8 mouse cellular contexts compared by ENCODE assay signal in the genomic region with DNA sequence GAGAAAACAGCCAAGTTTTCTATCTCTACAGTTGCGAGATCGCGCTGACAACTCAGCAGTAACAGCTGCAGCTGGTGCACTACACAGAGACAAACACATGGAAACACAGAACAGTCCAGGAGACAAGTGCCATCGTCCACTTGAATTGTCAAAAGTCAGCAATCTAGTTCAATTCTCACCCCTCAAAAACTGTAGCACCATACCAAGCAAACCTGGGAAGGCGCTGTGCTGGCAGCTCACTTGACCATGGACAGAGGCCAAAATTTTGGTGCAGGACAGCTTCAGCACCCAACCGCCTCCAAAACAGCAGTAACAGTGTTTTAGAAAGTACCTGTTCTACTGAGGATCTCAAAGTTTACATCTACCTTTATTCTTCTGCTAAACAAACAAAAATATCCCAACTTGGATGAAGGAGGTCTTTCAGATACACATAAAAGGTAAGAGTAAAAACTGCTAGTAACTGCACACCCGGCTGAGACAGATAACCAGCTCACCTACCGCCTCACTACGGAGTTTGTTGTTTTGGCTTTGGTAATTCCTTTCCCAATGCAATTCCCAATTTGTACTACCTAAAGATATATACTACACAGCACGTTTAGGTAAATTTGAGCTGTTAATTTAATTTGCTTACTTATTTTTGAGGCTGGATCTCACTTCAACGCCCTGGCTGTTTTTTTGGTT. TPM values are rescaled to one million over a fixed set of nuclear protein-coding genes. Genes with fewer than 3 reads are reported as not detected.
A peak's percentile ranks its signal among the peaks of the same experiment; 100 is the strongest.
DNase-seq lines count a peak whose midpoint lies in the region; ATAC-seq and TF ChIP-seq lines count a peak whose summit lies in the region.

No protein-coding gene starts in this region.

- no peaks in the 10 kb centered on the region for H3K27me3 ChIP-seq in hindbrain, embryonic 12.5 days
- H3K27me3 ChIP-seq in hindbrain, embryonic 10.5 days (ENCODE audit: insufficient read depth, poor library complexity, severe bottlenecking) = no peaks in the 10 kb centered on the region
- no peaks in the 10 kb centered on the region for H3K27me3 ChIP-seq in kidney, embryonic 14.5 days (ENCODE audit: control insufficient read depth, insufficient read depth, low read length)
- no peaks in the 10 kb centered on the region for H3K27me3 ChIP-seq in lung, postnatal 0 days (replicated peaks; ENCODE audit: insufficient read depth, low read length)

- H3K4me1 ChIP-seq in hindbrain, embryonic 12.5 days = peaks cover 19% of the 10 kb centered on the region
- peaks cover 15% of the 10 kb centered on the region for H3K4me1 ChIP-seq in hindbrain, embryonic 10.5 days (replicated peaks)
- H3K4me1 ChIP-seq in kidney, embryonic 14.5 days (ENCODE audit: control insufficient read depth, insufficient read depth, low read length) = peaks cover 20% of the 10 kb centered on the region
- peaks cover 10% of the 10 kb centered on the region; the same call in 1 of the 2 replicates for H3K4me1 ChIP-seq in lung, postnatal 0 days (ENCODE audit: insufficient read depth, low read depth, low read length)

- H3K9ac ChIP-seq in hindbrain, embryonic 12.5 days = no peak overlapping the region
- H3K9ac ChIP-seq in kidney, embryonic 14.5 days (ENCODE audit: low read depth, low read length) = no peak overlapping the region
- H3K9ac ChIP-seq in lung, postnatal 0 days (replicated peaks; ENCODE audit: low read depth) = no peak overlapping the region

- H3K27ac ChIP-seq in hindbrain, embryonic 12.5 days = no peak overlapping the region
- no peak overlapping the region for H3K27ac ChIP-seq in hindbrain, embryonic 10.5 days
- no peak overlapping the region for H3K27ac ChIP-seq in kidney, embryonic 14.5 days (ENCODE audit: low read depth, low read length)
- no peak overlapping the region for H3K27ac ChIP-seq in lung, postnatal 0 days (ENCODE audit: low read length)

- H3K4me2 ChIP-seq in hindbrain, embryonic 12.5 days (replicated peaks) = peak overlapping the region; percentile 54
- H3K4me2 ChIP-seq in kidney, embryonic 14.5 days (replicated peaks; ENCODE audit: low read depth, low read length) = no peak overlapping the region; the same call in 1 of the 2 replicates
- H3K4me2 ChIP-seq in lung, postnatal 0 days (replicated peaks; ENCODE audit: low read depth, low read length) = peak overlapping the region; percentile 77; the same call in 1 of the 2 replicates

- TF ChIP-seq EP300 in lung, postnatal 0 days (IDR thresholded peaks at IDR 0.05) = no peak

- no peak for ATAC-seq in hindbrain, embryonic 12.5 days (ENCODE audit: low FRiP score)
- ATAC-seq in kidney, embryonic 14.5 days (ENCODE audit: low FRiP score, low TSS enrichment) = no peak
- no peak for ATAC-seq in lung, postnatal 0 days

- no peaks in the 10 kb centered on the region for H3K9me3 ChIP-seq in hindbrain, embryonic 12.5 days (replicated peaks)
- H3K9me3 ChIP-seq in hindbrain, embryonic 10.5 days = no peaks in the 10 kb centered on the region
- H3K9me3 ChIP-seq in kidney, embryonic 14.5 days (ENCODE audit: control insufficient read depth, low read length) = no peaks in the 10 kb centered on the region
- no peaks in the 10 kb centered on the region for H3K9me3 ChIP-seq in lung, postnatal 0 days (ENCODE audit: low read length)

- peak; percentile 22 for TF ChIP-seq CTCF in lung, postnatal 0 days (IDR thresholded peaks at IDR 0.05)

- peaks cover 8% of the 10 kb centered on the region for H3K36me3 ChIP-seq in hindbrain, embryonic 12.5 days
- peaks cover 9% of the 10 kb centered on the region for H3K36me3 ChIP-seq in hindbrain, embryonic 10.5 days
- H3K36me3 ChIP-seq in kidney, embryonic 14.5 days (ENCODE audit: control insufficient read depth, insufficient read depth, low read length) = peaks cover 8% of the 10 kb centered on the region
- no peaks in the 10 kb centered on the region; the same call in 1 of the 2 replicates for H3K36me3 ChIP-seq in lung, postnatal 0 days (ENCODE audit: insufficient read depth, low read length)

- H3K4me3 ChIP-seq in hindbrain, embryonic 12.5 days = no peak overlapping the region
- no peak overlapping the region for H3K4me3 ChIP-seq in hindbrain, embryonic 10.5 days
- peak overlapping the region; percentile 10; the same call in 1 of the 2 replicates for H3K4me3 ChIP-seq in kidney, embryonic 14.5 days (ENCODE audit: low read length)
- no peak overlapping the region for H3K4me3 ChIP-seq in lung, postnatal 0 days (ENCODE audit: low read depth, low read length)

- 87% methylated on average over 11 of the region's 11 CpGs for WGBS in hindbrain, embryonic 12.5 days
- 88% methylated on average over 11 of the region's 11 CpGs for WGBS in hindbrain, embryonic 10.5 days
- WGBS in kidney, embryonic 14.5 days = 77% methylated on average over 11 of the region's 11 CpGs
- WGBS in lung, postnatal 0 days = 63% methylated on average over 11 of the region's 11 CpGs

- no peak for DNase-seq in hindbrain, embryonic 10.5 days (ENCODE audit: low spot score)
- peak; percentile 62 for DNase-seq in cerebellum, adult 9-11 months
- DNase-seq in heart, adult 18-20 months = peak; percentile 81 to 84
- peak; percentile 43 for DNase-seq in lung, postnatal 0 days (ENCODE audit: low spot score)
- peak; percentile 57 to 64 for DNase-seq in spleen, postnatal 10 days (ENCODE audit: low spot score in 2 of 2)
- no peak for DNase-seq in layer of hippocampus, postnatal 36 days

RNA-seq across cellular contexts. Expression of gene Gpcpd1, which starts 11.6 kb away (rescaled TPM):
- polyA plus RNA-seq in hindbrain, embryonic 12.5 days (2016; fragmentation: Nextera tagmentation; extraction: Ambion mirVana) = 71.0 and 82.5 TPM in 2 replicates
- polyA plus RNA-seq in hindbrain, embryonic 10.5 days (2016; fragmentation: Nextera tagmentation; extraction: Ambion mirVana) = 33.1 and 36.4 TPM in 2 replicates
- total RNA-seq in heart, adult 18-20 months (2021) = 100 to 1,000 TPM; 151 to 198 TPM
- 37.4 and 42.8 TPM in 2 replicates for polyA plus RNA-seq in kidney, embryonic 14.5 days (2014; fragmentation: Nextera tagmentation; extraction: Ambion mirVana)
- 47.9 and 52.2 TPM in 2 replicates for polyA plus RNA-seq in lung, postnatal 0 days (2015; fragmentation: Nextera tagmentation; extraction: Ambion mirVana)
- 10 to 100 TPM; 63.8 to 67.2 TPM for total RNA-seq in layer of hippocampus, postnatal 36 days (2021)

Comparison
In these comparisons a context has a peak if more than half of its experiments do, and no peak if none do; other contexts are left out.
1. DNase-seq: peak in cerebellum, adult 9-11 months (single experiment), heart, adult 18-20 months (2 of 2), lung, postnatal 0 days (single experiment) and spleen, postnatal 10 days (2 of 2); none in hindbrain, embryonic 10.5 days (single experiment) and layer of hippocampus, postnatal 36 days (0 of 2).